In genomic region chr2:155386534-155386899, GRCm38 (mm10) we compare ENCODE assay signal across 10 mouse cellular contexts. TPM values are rescaled to one million over a fixed set of nuclear protein-coding genes. Genes with fewer than 3 reads are reported as not detected.
DNase-seq lines count a peak whose midpoint lies in the region; ATAC-seq and TF ChIP-seq lines count a peak whose summit lies in the region.
"Had no signal": no experiment of that assay in that cellular context is flagged by ENCODE, and none has a peak within 500 bp of the region (broad histone marks: within the 10 kb centered on the region; RNA-seq: fewer than 3 reads in every experiment).

No protein-coding gene starts in this region.

- TF ChIP-seq CTCF in heart, postnatal 0 days (IDR thresholded peaks at IDR 0.05; ENCODE audit: low read depth) = no peak
- no peak for TF ChIP-seq CTCF in lung, postnatal 0 days (IDR thresholded peaks at IDR 0.05)

- no peak overlapping the region for H3K9ac ChIP-seq in heart, postnatal 0 days (replicated peaks; ENCODE audit: low read depth, low read length)
- no peak overlapping the region for H3K9ac ChIP-seq in embryonic facial prominence, embryonic 15.5 days
- no peak overlapping the region for H3K9ac ChIP-seq in lung, postnatal 0 days (replicated peaks; ENCODE audit: low read depth)
- H3K9ac ChIP-seq: liver, embryonic 13.5 days had no signal

- WGBS in heart, postnatal 0 days = 44% methylated on average over 27 of the region's 27 CpGs
- 19% methylated on average over 27 of the region's 27 CpGs for WGBS in embryonic facial prominence, embryonic 15.5 days
- 19% methylated on average over 26 of the region's 27 CpGs for WGBS in lung, postnatal 0 days

- no peak for DNase-seq in heart, postnatal 0 days (ENCODE audit: low spot score)
- no peak for DNase-seq in heart, postnatal 36 days
- peak; percentile 66 for DNase-seq in brain, adult 2 months (ENCODE audit: low read depth, low spot score)
- peak; percentile 11 for DNase-seq in left cerebral cortex, postnatal 4 days
- DNase-seq in thymus, postnatal 14 days = peak; percentile 15
- no peak for DNase-seq in lung, postnatal 0 days (ENCODE audit: low spot score)
- DNase-seq in MN1 (ENCODE audit: low spot score) = no peak
- DNase-seq: liver, embryonic 13.5 days had no signal

- no peak overlapping the region for H3K27ac ChIP-seq in heart, postnatal 0 days (ENCODE audit: low read depth)
- H3K27ac ChIP-seq in embryonic facial prominence, embryonic 15.5 days (replicated peaks) = no peak overlapping the region; the same call in 1 of the 2 replicates
- no peak overlapping the region for H3K27ac ChIP-seq in lung, postnatal 0 days (ENCODE audit: low read length)
- H3K27ac ChIP-seq: liver, embryonic 13.5 days had no signal

- peaks cover 54% of the 10 kb centered on the region for H3K36me3 ChIP-seq in heart, postnatal 0 days (replicated peaks; ENCODE audit: control insufficient read depth, insufficient read depth, low read length)
- peaks cover 19% of the 10 kb centered on the region for H3K36me3 ChIP-seq in embryonic facial prominence, embryonic 15.5 days
- H3K36me3 ChIP-seq in lung, postnatal 0 days (ENCODE audit: insufficient read depth, low read length) = peaks cover 34% of the 10 kb centered on the region; the same call in 1 of the 2 replicates

- TF ChIP-seq EP300 in heart, postnatal 0 days (IDR thresholded peaks at IDR 0.05; ENCODE audit: low read depth) = 0 out of 2 replicates have a peak, but pooled peaks have one; percentile 19
- TF ChIP-seq EP300 in lung, postnatal 0 days (IDR thresholded peaks at IDR 0.05) = no peak

- H3K4me2 ChIP-seq in heart, postnatal 0 days (ENCODE audit: low read depth, low read length) = no peak overlapping the region
- H3K4me2 ChIP-seq in embryonic facial prominence, embryonic 15.5 days (replicated peaks) = 0 out of 2 replicates have a peak overlapping the region, but pooled peaks have one; percentile 12
- H3K4me2 ChIP-seq in lung, postnatal 0 days (replicated peaks; ENCODE audit: low read depth, low read length) = no peak overlapping the region
- H3K4me2 ChIP-seq: liver, embryonic 13.5 days had no signal

- no peak for ATAC-seq in heart, postnatal 0 days (ENCODE audit: insufficient read depth, low read depth)
- ATAC-seq in embryonic facial prominence, embryonic 15.5 days (ENCODE audit: insufficient number of reproducible peaks, low FRiP score, low TSS enrichment, low read depth) = no peak
- no peak for ATAC-seq in lung, postnatal 0 days

- intact Hi-C loops in heart, postnatal 36 days (cut with DNase I) = loop anchor here (5.0 kb wide), 3 partner anchors 164 to 304 kb away; no protein-coding TSS in a partner anchor
- intact Hi-C loops in left cerebral cortex, postnatal 4 days (cut with DNase I) = no loop called here

- H3K4me3 ChIP-seq in heart, postnatal 0 days (ENCODE audit: low read depth, low read length) = no peak overlapping the region
- no peak overlapping the region for H3K4me3 ChIP-seq in embryonic facial prominence, embryonic 15.5 days (replicated peaks)
- H3K4me3 ChIP-seq in lung, postnatal 0 days (ENCODE audit: low read depth, low read length) = no peak overlapping the region
- H3K4me3 ChIP-seq: erythroblast, embryonic 14.5 days; liver, embryonic 13.5 days had no signal

- no peaks in the 10 kb centered on the region for H3K27me3 ChIP-seq in heart, postnatal 0 days (ENCODE audit: control insufficient read depth, insufficient read depth, low read length)
- H3K27me3 ChIP-seq in embryonic facial prominence, embryonic 15.5 days = no peaks in the 10 kb centered on the region
- H3K27me3 ChIP-seq in lung, postnatal 0 days (replicated peaks; ENCODE audit: insufficient read depth, low read length) = no peaks in the 10 kb centered on the region

- H3K4me1 ChIP-seq in heart, postnatal 0 days (ENCODE audit: control insufficient read depth, insufficient read depth) = peaks cover 40% of the 10 kb centered on the region
- peaks cover 35% of the 10 kb centered on the region for H3K4me1 ChIP-seq in embryonic facial prominence, embryonic 15.5 days
- H3K4me1 ChIP-seq in lung, postnatal 0 days (ENCODE audit: insufficient read depth, low read depth, low read length) = peaks cover 9% of the 10 kb centered on the region; the same call in 1 of the 2 replicates

- H3K9me3 ChIP-seq in heart, postnatal 0 days (replicated peaks; ENCODE audit: control insufficient read depth, low read length) = no peaks in the 10 kb centered on the region
- H3K9me3 ChIP-seq in embryonic facial prominence, embryonic 15.5 days (replicated peaks) = no peaks in the 10 kb centered on the region
- H3K9me3 ChIP-seq in lung, postnatal 0 days (ENCODE audit: low read length) = no peaks in the 10 kb centered on the region
- H3K9me3 ChIP-seq: liver, embryonic 13.5 days had no signal

RNA-seq across cellular contexts. Expression of gene Trp53inp2, which starts 5.7 kb away (rescaled TPM):
- total RNA-seq in heart, postnatal 0 days (2014; rRNA removed; ENCODE audit: low replicate concordance) = 348 and 401 TPM in 2 replicates
- 197 and 202 TPM in 2 replicates for polyA plus RNA-seq in heart, postnatal 0 days (2015; fragmentation: Nextera tagmentation; extraction: Ambion mirVana)
- total RNA-seq in heart, postnatal 36 days (2021) = 100 to 1,000 TPM; 468 to 507 TPM
- polyA plus RNA-seq in embryonic facial prominence, embryonic 15.5 days (2015; fragmentation: Nextera tagmentation; extraction: Ambion mirVana) = 22.8 and 26.0 TPM in 2 replicates
- 100 to 1,000 TPM; 155 to 158 TPM for total RNA-seq in left cerebral cortex, postnatal 4 days (2021)
- 30.4 and 32.6 TPM in 2 replicates for polyA plus RNA-seq in lung, postnatal 0 days (2015; fragmentation: Nextera tagmentation; extraction: Ambion mirVana)

RNA-seq across cellular contexts. Expression of gene Pigu, which starts 29.3 kb away (rescaled TPM):
- total RNA-seq in heart, postnatal 0 days (2014; rRNA removed; ENCODE audit: low replicate concordance) = 43.7 and 49.0 TPM in 2 replicates
- polyA plus RNA-seq in heart, postnatal 0 days (2015; fragmentation: Nextera tagmentation; extraction: Ambion mirVana) = 42.9 and 43.3 TPM in 2 replicates
- 10 to 100 TPM; 26.8 to 28.7 TPM for total RNA-seq in heart, postnatal 36 days (2021)
- polyA plus RNA-seq in embryonic facial prominence, embryonic 15.5 days (2015; fragmentation: Nextera tagmentation; extraction: Ambion mirVana) = 40.6 and 44.9 TPM in 2 replicates
- 10 to 100 TPM; 34.6 to 38.6 TPM for total RNA-seq in left cerebral cortex, postnatal 4 days (2021)
- 41.1 and 41.4 TPM in 2 replicates for polyA plus RNA-seq in lung, postnatal 0 days (2015; fragmentation: Nextera tagmentation; extraction: Ambion mirVana)

Comparison
In these comparisons a context has a peak if more than half of its experiments do, and no peak if none do; other contexts are left out.
1. DNase-seq: peak in brain, adult 2 months (single experiment), left cerebral cortex, postnatal 4 days (single experiment) and thymus, postnatal 14 days (single experiment); none in heart, postnatal 0 days (single experiment), heart, postnatal 36 days (0 of 2), lung, postnatal 0 days (single experiment) and MN1 (single experiment).